Mouse (Mus musculus): ENCODE results near the gene Msln. TPM values are rescaled to one million over a fixed set of nuclear protein-coding genes. Genes with fewer than 3 reads are reported as not detected.

The Msln gene
- 1.6 TPM in 1 of 4 replicates, not detected in the others for total RNA-seq (2023; ENCODE audit: inconsistent age)

GRCm38 (mm10) chr17:25754241-25754640, at the start of gene Msln:
Gene Msln (minus strand): TSS chr17:25754378.

GRCm38 (mm10) chr17:25796951-25797369, 42.8 kb upstream of the Msln start, which contains the start of gene Metrn:
Gene Metrn (minus strand): TSS chr17:25797136.

GRCm38 (mm10) chr17:25795609-25796092, 41.5 kb upstream of the Msln start, which contains the start of gene AC134908.4:
Gene AC134908.4 (minus strand): TSS chr17:25795659.

GRCm38 (mm10) chr17:25792615-25793014, 38.4 kb upstream of the Msln start, which contains the start of gene Fam173a:
Gene Fam173a (minus strand): TSS chr17:25792901.

GRCm38 (mm10) chr17:25786280-25786679, 32.1 kb upstream of the Msln start, which contains the start of gene Ccdc78:
Gene Ccdc78 (plus strand): TSS chr17:25786580.

GRCm38 (mm10) chr17:25785281-25785745, 31.1 kb upstream of the Msln start, which contains the start of gene Haghl:
Gene Haghl (minus strand): TSS chr17:25785673.

GRCm38 (mm10) chr17:25773549-25774120, 19.5 kb upstream of the Msln start, which contains the start of gene Narfl:
Gene Narfl (plus strand): TSS chr17:25773776.

GRCm38 (mm10) chr17:25735745-25736144, 18.4 kb downstream of the Msln start, which contains the start of gene Mslnl:
Gene Mslnl (plus strand): TSS chr17:25736042.

GRCm38 (mm10) chr17:25727265-25728008, 26.7 kb downstream of the Msln start, which contains the start of the genes Chtf18 and Rpusd1:
Gene Chtf18 (minus strand): TSS chr17:25727419.
Gene Rpusd1 (plus strand): TSS chr17:25727670.

GRCm38 (mm10) chr17:25716711-25717637, 37.2 kb downstream of the Msln start, which contains the start of gene Gng13:
Gene Gng13 (plus strand): TSS chr17:25717171.

Other genes starting within 250 kb of the Msln start
- 0.21 to 0.67 TPM in 2 of 4 replicates, not detected in the others for gene Sox8, start 183.7 kb downstream of the Msln start, total RNA-seq (2023; ENCODE audit: inconsistent age)
- 26.7 to 32.2 TPM (median 29.1 TPM) in 4 replicates for gene Lmf1, start 175.3 kb downstream of the Msln start, total RNA-seq (2023; ENCODE audit: inconsistent age)
- not detected in 4 replicates for gene Gng13, start 37.2 kb downstream of the Msln start, total RNA-seq (2023; ENCODE audit: inconsistent age)
- gene Chtf18, start 27.0 kb downstream of the Msln start, total RNA-seq (2023; ENCODE audit: inconsistent age): 6.4 to 12.4 TPM (median 8.6 TPM) in 4 replicates
- 5.2 to 7.4 TPM (median 7.3 TPM) in 4 replicates for gene Rpusd1, start 26.7 kb downstream of the Msln start, total RNA-seq (2023; ENCODE audit: inconsistent age)
- gene Mslnl, start 18.3 kb downstream of the Msln start, total RNA-seq (2023; ENCODE audit: inconsistent age): not detected in 4 replicates
- gene Narfl, start 19.4 kb upstream of the Msln start, total RNA-seq (2023; ENCODE audit: inconsistent age): 27.3 to 40.0 TPM (median 36.0 TPM) in 4 replicates
- 16.0 to 24.2 TPM (median 19.1 TPM) in 4 replicates for gene Haghl, start 31.3 kb upstream of the Msln start, total RNA-seq (2023; ENCODE audit: inconsistent age)
- not detected in 4 replicates for gene Ccdc78, start 32.2 kb upstream of the Msln start, total RNA-seq (2023; ENCODE audit: inconsistent age)
- gene Fam173a, start 38.5 kb upstream of the Msln start, total RNA-seq (2023; ENCODE audit: inconsistent age): 46.3 to 58.4 TPM (median 50.0 TPM) in 4 replicates
- 1.5 TPM in 1 of 4 replicates, not detected in the others for gene AC134908.4, start 41.3 kb upstream of the Msln start, total RNA-seq (2023; ENCODE audit: inconsistent age)
- 10.2 to 15.1 TPM (median 13.2 TPM) in 4 replicates for gene Metrn, start 42.8 kb upstream of the Msln start, total RNA-seq (2023; ENCODE audit: inconsistent age)
- gene Fbxl16, start 54.7 kb upstream of the Msln start, total RNA-seq (2023; ENCODE audit: inconsistent age): not detected in 4 replicates
- gene Wdr24, start 69.2 kb upstream of the Msln start, total RNA-seq (2023; ENCODE audit: inconsistent age): 17.0 to 23.5 TPM (median 22.7 TPM) in 4 replicates
- 26.8 to 30.2 TPM (median 29.3 TPM) in 4 replicates for gene Jmjd8, start 74.5 kb upstream of the Msln start, total RNA-seq (2023; ENCODE audit: inconsistent age)
- 62.5 to 74.1 TPM (median 64.8 TPM) in 4 replicates for gene Stub1, start 79.0 kb upstream of the Msln start, total RNA-seq (2023; ENCODE audit: inconsistent age)
- gene Rhbdl1, start 82.9 kb upstream of the Msln start, total RNA-seq (2023; ENCODE audit: inconsistent age): 0.84 to 2.9 TPM (median 1.9 TPM) in 4 replicates
- 3.4 to 4.4 TPM (median 3.6 TPM) in 4 replicates for gene Gm20683, start 87.4 kb upstream of the Msln start, total RNA-seq (2023; ENCODE audit: inconsistent age)
- gene Rhot2, start 90.5 kb upstream of the Msln start, total RNA-seq (2023; ENCODE audit: inconsistent age): 61.4 to 71.1 TPM (median 69.6 TPM) in 4 replicates
- 33.3 to 45.0 TPM (median 38.3 TPM) in 4 replicates for gene Wdr90, start 107.1 kb upstream of the Msln start, total RNA-seq (2023; ENCODE audit: inconsistent age)
- 0.69 to 3.3 TPM (median 3.0 TPM) in 3 of 4 replicates, not detected in the other for gene Mcrip2, start 114.4 kb upstream of the Msln start, total RNA-seq (2023; ENCODE audit: inconsistent age)
- 24.4 to 27.9 TPM (median 26.1 TPM) in 4 replicates for gene Mettl26, start 120.7 kb upstream of the Msln start, total RNA-seq (2023; ENCODE audit: inconsistent age)
- gene Wfikkn1, start 126.5 kb upstream of the Msln start, total RNA-seq (2023; ENCODE audit: inconsistent age): 5.7 to 6.6 TPM (median 6.0 TPM) in 4 replicates
- gene Rab40c, start 165.3 kb upstream of the Msln start, total RNA-seq (2023; ENCODE audit: inconsistent age): 20.9 to 25.3 TPM (median 23.0 TPM) in 4 replicates
- 75.7 to 84.9 TPM (median 77.1 TPM) in 4 replicates for gene Pigq, start 190.6 kb upstream of the Msln start, total RNA-seq (2023; ENCODE audit: inconsistent age)
- gene Nhlrc4, start 190.6 kb upstream of the Msln start, total RNA-seq (2023; ENCODE audit: inconsistent age): not detected in 4 replicates
- 0.21 TPM in 1 of 4 replicates, not detected in the others for gene A930017K11Rik, start 198.2 kb upstream of the Msln start, total RNA-seq (2023; ENCODE audit: inconsistent age)
- 35.7 to 39.1 TPM (median 38.2 TPM) in 4 replicates for gene Capn15, start 231.4 kb upstream of the Msln start, total RNA-seq (2023; ENCODE audit: inconsistent age)